Mouse (Mus musculus) lung, postnatal 0 days (tissue): ENCODE data around the gene Gm20388.

Source experiments
- CTCF ChIP-seq: IDR thresholded peaks from 2 replicates; pipeline ENCODE4 v1.5.1; 2016; ENCODE audit warnings: antibody characterized with exemption, mild to moderate bottlenecking
- EP300 ChIP-seq: IDR thresholded peaks from 2 replicates; pipeline ENCODE4 v1.6.1; 2016; ENCODE audit warnings: antibody characterized with exemption, mild to moderate bottlenecking, control low read depth

- no peak for TF ChIP-seq CTCF
- TF ChIP-seq EP300: no peak
Observed at GRCm38 (mm10) chr8:124253939-124254338, 4343.3 kb downstream of the Gm20388 start.
